9 mouse cellular contexts compared by ENCODE assay signal in genomic region chr2:91081775-91082695, GRCm38 (mm10). TPM values are rescaled to one million over a fixed set of nuclear protein-coding genes. Genes with fewer than 3 reads are reported as not detected.
A peak's percentile ranks its signal among the peaks of the same experiment; 100 is the strongest.
DNase-seq lines count a peak whose midpoint lies in the region; ATAC-seq and TF ChIP-seq lines count a peak whose summit lies in the region.
"Had no signal": no experiment of that assay in that cellular context is flagged by ENCODE, and none has a peak within 500 bp of the region (broad histone marks: within the 10 kb centered on the region; RNA-seq: fewer than 3 reads in every experiment).

Spi1 (plus strand) TSS chr2:91082390.

- TF ChIP-seq CTCF in bone marrow, adult 2 months (IDR thresholded peaks at IDR 0.05; ENCODE audit: control insufficient read depth, insufficient read depth, low read length), result no peak

- no peaks in the 10 kb centered on the region for H3K27me3 ChIP-seq in kidney, embryonic 16.5 days (ENCODE audit: insufficient read depth, low read length)
- no peaks in the 10 kb centered on the region for H3K27me3 ChIP-seq in limb, embryonic 14.5 days (ENCODE audit: control insufficient read depth, insufficient read depth, low read length)

- no peaks in the 10 kb centered on the region for H3K9me3 ChIP-seq in kidney, embryonic 16.5 days (ENCODE audit: low read length)
- no peaks in the 10 kb centered on the region for H3K9me3 ChIP-seq in limb, embryonic 14.5 days (ENCODE audit: control insufficient read depth, low read length)

- no peak within 1 kb of the TSS for H3K27ac ChIP-seq in kidney, embryonic 16.5 days (ENCODE audit: low read length)
- H3K27ac ChIP-seq in bone marrow, adult 2 months (ENCODE audit: control insufficient read depth, insufficient read depth, low read depth, low read length, poor library complexity), result peak within 1 kb of the TSS; percentile 89
- no peak within 1 kb of the TSS for H3K27ac ChIP-seq in limb, embryonic 14.5 days (replicated peaks; ENCODE audit: low read depth, low read length)

- 66% methylated on average over 13 of the region's 13 CpGs for WGBS in kidney, embryonic 16.5 days
- 20% methylated on average over 13 of the region's 13 CpGs for WGBS in bone marrow, adult 2 months
- 75% methylated on average over 13 of the region's 13 CpGs for WGBS in limb, embryonic 14.5 days

- DNase-seq in kidney, adult 11 months, result no peak
- peak; percentile 33 for DNase-seq in A20 (ENCODE audit: low read depth, low spot score)
- no peak for DNase-seq in limb, embryonic 14.5 days (ENCODE audit: low spot score)
- DNase-seq in right cerebral cortex, adult 18-20 months, result no peak
- DNase-seq in urinary bladder, postnatal 10 days (ENCODE audit: low spot score), result no peak
- no peak for DNase-seq in spleen, postnatal 14 days (ENCODE audit: low spot score in 2 of 2)
- DNase-seq: gastrocnemius, postnatal 10 days had no signal

- TF ChIP-seq POLR2A in bone marrow, adult 2 months (IDR thresholded peaks at IDR 0.05; ENCODE audit: borderline replicate concordance, control insufficient read depth, low read depth, low read length), result peak; percentile 40; the same call in 1 of the 2 replicates
- TF ChIP-seq POLR2A in limb, embryonic 14.5 days (IDR thresholded peaks at IDR 0.05; ENCODE audit: borderline replicate concordance, extremely low read depth, insufficient read depth, insufficient read length), result no peak

- H3K36me3 ChIP-seq in kidney, embryonic 16.5 days (ENCODE audit: insufficient read depth, low read length), result no peaks in the 10 kb centered on the region
- no peaks in the 10 kb centered on the region for H3K36me3 ChIP-seq in limb, embryonic 14.5 days (ENCODE audit: control insufficient read depth, insufficient read depth, low read length)

- no peak for ATAC-seq in kidney, embryonic 16.5 days (ENCODE audit: low FRiP score, low TSS enrichment)
- ATAC-seq in limb, embryonic 14.5 days (ENCODE audit: low FRiP score, low read depth), result no peak

- 0 out of 2 replicates have a peak within 1 kb of the TSS, but pooled peaks have one; percentile 2 for H3K9ac ChIP-seq in kidney, embryonic 16.5 days (replicated peaks; ENCODE audit: low read length)
- H3K9ac ChIP-seq in limb, embryonic 14.5 days (ENCODE audit: low read depth, low read length, severe bottlenecking), result no peak within 1 kb of the TSS

- no peak within 1 kb of the TSS for H3K4me2 ChIP-seq in kidney, embryonic 16.5 days (replicated peaks; ENCODE audit: low read depth, low read length)
- no peak within 1 kb of the TSS for H3K4me2 ChIP-seq in limb, embryonic 14.5 days (replicated peaks; ENCODE audit: low read depth, low read length, severe bottlenecking)

- no peak within 1 kb of the TSS for H3K4me3 ChIP-seq in kidney, embryonic 16.5 days (ENCODE audit: low read length)
- peak within 1 kb of the TSS; percentile 59 for H3K4me3 ChIP-seq in bone marrow, adult 2 months (replicated peaks; ENCODE audit: control insufficient read depth, low read depth, low read length)
- H3K4me3 ChIP-seq in limb, embryonic 14.5 days (replicated peaks; ENCODE audit: low read length), result no peak within 1 kb of the TSS

- H3K4me1 ChIP-seq in kidney, embryonic 16.5 days (ENCODE audit: insufficient read depth, low read length), result peaks cover 4% of the 10 kb centered on the region; the same call in 1 of the 2 replicates
- H3K4me1 ChIP-seq in bone marrow, adult 2 months (ENCODE audit: control insufficient read depth, insufficient read depth, low read length), result peaks cover 14% of the 10 kb centered on the region
- no peaks in the 10 kb centered on the region for H3K4me1 ChIP-seq in limb, embryonic 14.5 days (ENCODE audit: control insufficient read depth, insufficient read depth, low read length)

RNA-seq across cellular contexts. Expression of gene Spi1, which starts in this region (rescaled TPM):
- polyA plus RNA-seq in kidney, embryonic 16.5 days (2015; fragmentation: Nextera tagmentation; extraction: Ambion mirVana), result 3.3 and 4.2 TPM in 2 replicates
- 28.0 and 65.7 TPM in 2 replicates for polyA plus RNA-seq in bone marrow, adult 2 months (2011; ENCODE audit: insufficient read depth, insufficient read length, low replicate concordance, missing spikeins)
- 13.7 and 14.1 TPM in 2 replicates for polyA plus RNA-seq in limb, embryonic 14.5 days (2012; rRNA removed)
- 10.6 and 10.7 TPM in 2 replicates for polyA plus RNA-seq in limb, embryonic 14.5 days (2014; fragmentation: Nextera tagmentation; extraction: Ambion mirVana)
